Mouse (Mus musculus): ENCODE results near the gene Ttc9b. TPM values are rescaled to one million over a fixed set of nuclear protein-coding genes. Genes with fewer than 3 reads are reported as not detected.

Ttc9b gene
- polyA plus RNA-seq, 1 experiment from 2014 or later = 0.25 TPM

DNA sequence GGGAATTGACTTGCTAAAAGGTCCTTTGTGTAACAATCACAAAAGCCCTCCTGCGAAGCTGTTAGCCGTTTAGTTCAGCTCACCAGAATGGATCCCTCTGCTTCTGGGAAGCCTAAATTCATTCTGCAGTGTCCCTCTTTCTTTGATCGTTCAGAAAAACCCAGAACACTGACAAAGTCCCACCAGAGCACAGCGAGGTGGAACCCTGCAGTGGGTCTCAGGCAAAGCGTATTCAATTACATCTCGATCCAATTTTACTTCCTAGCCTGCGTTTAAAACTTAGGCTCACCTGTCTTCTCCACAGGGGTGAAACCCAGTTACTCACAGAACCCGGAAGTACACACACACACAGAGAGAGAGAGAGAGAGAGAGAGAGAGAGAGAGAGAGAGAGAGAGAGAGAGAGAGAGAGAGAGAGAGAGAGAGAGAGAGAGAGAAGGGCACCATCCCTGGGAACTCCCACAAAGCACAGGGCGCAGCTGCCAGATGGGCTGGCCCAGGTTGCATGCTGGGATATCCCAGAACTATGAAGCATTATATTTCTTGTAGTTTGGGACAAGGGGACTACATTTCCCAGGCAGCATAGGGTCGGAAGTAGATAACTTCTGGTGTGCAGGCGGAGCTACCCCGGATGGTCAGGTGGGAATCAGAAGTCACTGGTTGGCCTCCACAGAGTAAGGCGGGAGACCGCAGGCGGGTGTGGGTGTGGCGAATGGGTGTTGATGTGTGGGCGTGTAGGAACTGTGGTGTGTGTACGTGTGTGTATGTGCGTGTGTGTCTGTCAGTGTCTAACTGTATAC lies 35.3 kb downstream of the Ttc9b start, which contains the start of gene Zfp607b:
Gene Zfp607b (plus strand): TSS at position 526 of the 798 bp plus-strand sequence.
- Histone ChIP-seq H3K27ac (replicated peaks) (peak within 1 kb of the TSS; percentile 67), H3K4me2 (peak within 1 kb of the TSS; percentile 86), H3K4me1 (peaks cover 21% of the 10 kb centered on the region), H3K9ac (peak within 1 kb of the TSS; percentile 87), H3K27me3 (replicated peaks) (peaks cover 13% of the 10 kb centered on the region), H3K36me3 (no peaks in the 10 kb centered on the region), H3K9me3 (no peaks in the 10 kb centered on the region), H3K4me3 (peak within 1 kb of the TSS; percentile 61)
- 1% methylated on average over 19 of the region's 19 CpGs for WGBS
- ATAC-seq (ENCODE audit: extremely low read depth, insufficient number of reproducible peaks, low FRiP score, low TSS enrichment) = peak; percentile 98

GRCm38 (mm10) chr7:27691076-27691475 lies 37.4 kb downstream of the Ttc9b start:
- Histone ChIP-seq H3K36me3 (no peaks in the 10 kb centered on the region), H3K9me3 (no peaks in the 10 kb centered on the region), H3K4me3 (no peak overlapping the region), H3K4me2 (no peak overlapping the region), H3K27ac (replicated peaks) (no peak overlapping the region), H3K4me1 (peaks cover 16% of the 10 kb centered on the region), H3K9ac (no peak overlapping the region), H3K27me3 (replicated peaks) (no peaks in the 10 kb centered on the region)
- 28% methylated on average over 5 of the region's 5 CpGs for WGBS
- no peak for ATAC-seq (ENCODE audit: extremely low read depth, insufficient number of reproducible peaks, low FRiP score, low TSS enrichment)

DNA sequence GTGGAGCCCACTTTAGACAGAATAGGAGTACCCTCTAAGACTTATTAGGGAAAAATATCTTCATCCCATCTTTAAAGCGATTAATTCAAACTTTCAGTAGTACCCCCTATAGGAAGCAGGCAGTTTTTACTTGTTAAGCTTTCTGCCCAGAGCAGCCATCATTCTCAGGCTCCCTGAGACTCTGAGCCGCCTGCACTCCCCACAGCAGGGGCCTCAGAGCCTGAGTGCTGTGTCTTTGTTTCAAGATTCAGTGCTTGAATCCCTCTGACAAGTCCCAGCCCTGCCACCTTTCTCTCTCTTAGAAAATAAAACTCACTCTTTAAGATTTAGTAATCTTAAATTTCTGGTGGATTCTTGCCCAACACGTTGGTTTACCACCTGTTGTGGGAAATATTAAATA lies 43.0 kb downstream of the Ttc9b start:
- 42% methylated on average over 3 of the region's 3 CpGs for WGBS
- Histone ChIP-seq H3K4me2 (no peak overlapping the region), H3K4me3 (no peak overlapping the region), H3K27ac (replicated peaks) (no peak overlapping the region), H3K9ac (no peak overlapping the region), H3K4me1 (no peaks in the 10 kb centered on the region), H3K9me3 (no peaks in the 10 kb centered on the region), H3K36me3 (no peaks in the 10 kb centered on the region), H3K27me3 (replicated peaks) (no peaks in the 10 kb centered on the region)
- no peak for ATAC-seq (ENCODE audit: extremely low read depth, insufficient number of reproducible peaks, low FRiP score, low TSS enrichment)

Other genes starting within 250 kb of the Ttc9b start
- gene Sptbn4, start 206.2 kb upstream of the Ttc9b start, polyA plus RNA-seq (2015; fragmentation: Nextera tagmentation; extraction: Ambion mirVana) = 0.13 and 0.23 TPM in 2 replicates
- gene Blvrb, start 205.9 kb upstream of the Ttc9b start, polyA plus RNA-seq (2015; fragmentation: Nextera tagmentation; extraction: Ambion mirVana) = 84.7 and 89.0 TPM in 2 replicates
- 21.1 and 23.2 TPM in 2 replicates for gene Sertad3, start 180.1 kb upstream of the Ttc9b start, polyA plus RNA-seq (2015; fragmentation: Nextera tagmentation; extraction: Ambion mirVana)
- 32.3 and 37.1 TPM in 2 replicates for gene Sertad1, start 167.0 kb upstream of the Ttc9b start, polyA plus RNA-seq (2015; fragmentation: Nextera tagmentation; extraction: Ambion mirVana)
- gene Prx, start 154.6 kb upstream of the Ttc9b start, polyA plus RNA-seq (2015; fragmentation: Nextera tagmentation; extraction: Ambion mirVana) = 2.0 and 2.1 TPM in 2 replicates
- gene Hipk4, start 130.6 kb upstream of the Ttc9b start, polyA plus RNA-seq (2015; fragmentation: Nextera tagmentation; extraction: Ambion mirVana) = 0.20 and 0.36 TPM in 2 replicates
- gene Pld3, start 100.7 kb upstream of the Ttc9b start, polyA plus RNA-seq (2015; fragmentation: Nextera tagmentation; extraction: Ambion mirVana) = 62.5 and 65.9 TPM in 2 replicates
- 30.6 and 34.5 TPM in 2 replicates for gene 2310022A10Rik, start 100.7 kb upstream of the Ttc9b start, polyA plus RNA-seq (2015; fragmentation: Nextera tagmentation; extraction: Ambion mirVana)
- 72.7 and 73.4 TPM in 2 replicates for gene Akt2, start 62.4 kb upstream of the Ttc9b start, polyA plus RNA-seq (2015; fragmentation: Nextera tagmentation; extraction: Ambion mirVana)
- 3.7 and 4.6 TPM in 2 replicates for gene Map3k10, start 20.7 kb downstream of the Ttc9b start, polyA plus RNA-seq (2015; fragmentation: Nextera tagmentation; extraction: Ambion mirVana)
- 1.5 and 2.9 TPM in 2 replicates for gene Zfp607b, start 35.4 kb downstream of the Ttc9b start, polyA plus RNA-seq (2015; fragmentation: Nextera tagmentation; extraction: Ambion mirVana)
- gene Zfp60, start 77.5 kb downstream of the Ttc9b start, polyA plus RNA-seq (2015; fragmentation: Nextera tagmentation; extraction: Ambion mirVana) = 19.5 and 20.1 TPM in 2 replicates
- gene Zfp626, start 153.3 kb downstream of the Ttc9b start, polyA plus RNA-seq (2015; fragmentation: Nextera tagmentation; extraction: Ambion mirVana) = 1.0 and 1.1 TPM in 2 replicates
- gene Zfp59, start 184.7 kb downstream of the Ttc9b start, polyA plus RNA-seq (2015; fragmentation: Nextera tagmentation; extraction: Ambion mirVana) = 4.5 and 5.6 TPM in 2 replicates
- gene Zfp607a, start 203.6 kb downstream of the Ttc9b start, polyA plus RNA-seq (2015; fragmentation: Nextera tagmentation; extraction: Ambion mirVana) = 3.5 and 3.8 TPM in 2 replicates

Data from heart, embryonic 13.5 days (tissue).